Mouse (Mus musculus) Patski (cell line): ENCODE measurements around the gene Reep6. TPM values are rescaled to one million over a fixed set of nuclear protein-coding genes. Genes with fewer than 3 reads are reported as not detected.

Source experiments
- ATAC-seq: fragments of 100-300 bp; one replicate; pipeline ENCODE4 v1.8.0; 2021
- CTCF ChIA-PET: fragments of 350-600 bp; sonication (Branson Sonifier 250); formaldehyde crosslinking; loops from one replicate; lab custom pipeline; 2022; ENCODE audit warnings: inconsistent platforms; lab: Charles Lee
- POLR2A ChIA-PET: fragments of 350-600 bp; sonication (Branson Sonifier 250); formaldehyde crosslinking; loops from one replicate; lab custom pipeline; 2022; ENCODE audit warnings: antibody characterized with exemption, inconsistent platforms; lab: Charles Lee
- DNase-seq: peaks from one replicate; pipeline ENCODE4 v3.0.0-alpha.2; 2011; ENCODE audit warnings: low read depth, low spot score
- H3K27me3 ChIP-seq: fragments of 371-371 bp; one replicate; pipeline ENCODE4 v1.5.1; 2021
- CTCF ChIP-seq: fragments of 100-300 bp; IDR thresholded peaks from one replicate; pipeline ENCODE4 v1.5.1; 2021
- in situ Hi-C: fragments of 300-500 bp; cut with MboI; formaldehyde crosslinking; loops from 3 replicates; pipeline ENCODE4 v1.11.1; 2018; ENCODE audit warnings: low pct_unique_long_range_greater_than_20kb, mixed read lengths
- polyA plus RNA-seq: library from polyadenylated mRNA; unstranded; gene quantifications from one replicate; pipeline ENCODE4 v1.2.3, GENCODE M21; 2021

Gene Reep6
- polyA plus RNA-seq = 6.9 TPM

- in situ Hi-C loops = no loop called here
- peak; percentile 86 for ATAC-seq
- no peak for TF ChIP-seq CTCF
- CTCF ChIA-PET = interaction anchor here (0.8 kb wide), 1 partner anchor 11 kb away, joined by 3 read pairs; no protein-coding TSS in a partner anchor
- no peaks in the 10 kb centered on the region for H3K27me3 ChIP-seq
- peak; percentile 95 for DNase-seq
- POLR2A ChIA-PET = no interaction called here
These were observed at the start of gene Reep6, which contains the start of gene Pcsk4 for GRCm38 (mm10) chr10:80329273-80330081. Gene Reep6, plus strand, starts transcription at chr10:80329953. Gene Pcsk4, minus strand, starts transcription at chr10:80329498.

- ATAC-seq (peak; percentile 29), DNase-seq (no peak)
- TF ChIP-seq CTCF = no peak
- in situ Hi-C loops = no loop called here
- ChIA-PET CTCF (interaction anchor here (1.4 kb wide), 1 partner anchor 13 kb away, joined by 4 read pairs; no protein-coding TSS in a partner anchor), POLR2A (no interaction called here)
- H3K27me3 ChIP-seq = no peaks in the 10 kb centered on the region
These were observed 48.4 kb upstream of the Reep6 start for GRCm38 (mm10) chr10:80281304-80281703.

- ATAC-seq (peak; percentile 38), DNase-seq (no peak)
- ChIA-PET POLR2A (interaction anchor here (1.0 kb wide), 1 partner anchor 15 kb away, joined by 4 read pairs; no protein-coding TSS in a partner anchor), CTCF (interaction anchor here (1.4 kb wide), 1 partner anchor 13 kb away, joined by 4 read pairs; no protein-coding TSS in a partner anchor)
- no peaks in the 10 kb centered on the region for H3K27me3 ChIP-seq
- no peak for TF ChIP-seq CTCF
- in situ Hi-C loops = no loop called here
These were observed 47.8 kb upstream of the Reep6 start for GRCm38 (mm10) chr10:80281921-80282371.

- ChIA-PET POLR2A (interaction anchor here (1.0 kb wide), 1 partner anchor 16 kb away, joined by 4 read pairs; no protein-coding TSS in a partner anchor), CTCF (interaction anchor here (0.9 to 1.4 kb wide), 2 partner anchors 14 to 30 kb away, joined by 3 to 4 read pairs; no protein-coding TSS in a partner anchor)
- in situ Hi-C loops = no loop called here
- DNase-seq (no peak), ATAC-seq (no peak)
- TF ChIP-seq CTCF = no peak
- no peaks in the 10 kb centered on the region for H3K27me3 ChIP-seq
These were observed 47.0 kb upstream of the Reep6 start for GRCm38 (mm10) chr10:80282481-80283441.

GRCm38 (mm10) chr10:80285222-80286070, 44.3 kb upstream of the Reep6 start:
- POLR2A ChIA-PET = no interaction called here
- TF ChIP-seq CTCF = no peak
- ATAC-seq (no peak), DNase-seq (no peak)
- no peaks in the 10 kb centered on the region for H3K27me3 ChIP-seq
- in situ Hi-C loops = no loop called here
- CTCF ChIA-PET = no interaction called here

- ATAC-seq (no peak), DNase-seq (no peak)
- H3K27me3 ChIP-seq = no peaks in the 10 kb centered on the region
- ChIA-PET CTCF (no interaction called here), POLR2A (no interaction called here)
- TF ChIP-seq CTCF = no peak
- in situ Hi-C loops = no loop called here
These were observed 41.7 kb upstream of the Reep6 start for GRCm38 (mm10) chr10:80288097-80288496.

- no peaks in the 10 kb centered on the region for H3K27me3 ChIP-seq
- in situ Hi-C loops = no loop called here
- ATAC-seq (no peak), DNase-seq (no peak)
- ChIA-PET CTCF (no interaction called here), POLR2A (no interaction called here)
- TF ChIP-seq CTCF = no peak
These were observed 41.1 kb upstream of the Reep6 start for GRCm38 (mm10) chr10:80288657-80289056.

- DNase-seq (peak; percentile 59), ATAC-seq (peak; percentile 74)
- in situ Hi-C loops = no loop called here
- ChIA-PET POLR2A (interaction anchor here (1.0 to 1.2 kb wide), 2 partner anchors 30 to 32 kb away, joined by 3 read pairs; no protein-coding TSS in a partner anchor), CTCF (interaction anchor here (0.9 to 1.4 kb wide), 2 partner anchors 13 to 15 kb away, joined by 3 to 4 read pairs; no protein-coding TSS in a partner anchor)
- no peak for TF ChIP-seq CTCF
- no peaks in the 10 kb centered on the region for H3K27me3 ChIP-seq
These were observed 37.3 kb upstream of the Reep6 start, which contains the start of gene Rps15 for GRCm38 (mm10) chr10:80292251-80293146. Gene Rps15, plus strand, starts transcription at chr10:80292453.
